12 mouse cellular contexts compared by ENCODE assay signal in genomic region chr10:98959385-98959784, GRCm38 (mm10). TPM values are rescaled to one million over a fixed set of nuclear protein-coding genes. Genes with fewer than 3 reads are reported as not detected.
DNase-seq lines count a peak whose midpoint lies in the region; ATAC-seq lines count a peak whose summit lies in the region.
"Had no signal": no experiment of that assay in that cellular context is flagged by ENCODE, and none has a peak within 500 bp of the region (broad histone marks: within the 10 kb centered on the region; RNA-seq: fewer than 3 reads in every experiment).

No protein-coding gene starts in this region.

- ATAC-seq in forebrain, embryonic 15.5 days (replicated peaks): peak; percentile 84
- ATAC-seq in megakaryocyte progenitor cell, adult 5-6 weeks (replicated peaks; ENCODE audit: poor library complexity): no peak

- H3K27ac ChIP-seq in forebrain, embryonic 15.5 days (replicated peaks): peak overlapping the region; percentile 46; the same call in 1 of the 2 replicates
- H3K27ac ChIP-seq: liver, embryonic 15.5 days had no signal

- H3K36me3 ChIP-seq in forebrain, embryonic 15.5 days: no peaks in the 10 kb centered on the region
- H3K36me3 ChIP-seq: liver, embryonic 15.5 days had no signal

- H3K9me3 ChIP-seq in forebrain, embryonic 15.5 days: no peaks in the 10 kb centered on the region
- H3K9me3 ChIP-seq: liver, embryonic 15.5 days had no signal

- H3K27me3 ChIP-seq in forebrain, embryonic 15.5 days: no peaks in the 10 kb centered on the region
- H3K27me3 ChIP-seq: liver, embryonic 15.5 days had no signal

- no peak overlapping the region for H3K9ac ChIP-seq in forebrain, embryonic 15.5 days (replicated peaks)
- H3K9ac ChIP-seq: liver, embryonic 15.5 days had no signal

- no peak overlapping the region for H3K4me2 ChIP-seq in forebrain, embryonic 15.5 days (replicated peaks)
- H3K4me2 ChIP-seq: liver, embryonic 15.5 days had no signal

- H3K4me1 ChIP-seq in forebrain, embryonic 15.5 days: peaks cover 6% of the 10 kb centered on the region; the same call in 1 of the 2 replicates

- no peak overlapping the region for H3K4me3 ChIP-seq in forebrain, embryonic 15.5 days
- H3K4me3 ChIP-seq: liver, embryonic 15.5 days had no signal

- DNase-seq in left cerebral cortex, adult 11 months (ENCODE audit: low spot score): peak; percentile 75
- no peak for DNase-seq in left cerebral cortex, postnatal 4 days
- DNase-seq in layer of hippocampus, postnatal 14 days (ENCODE audit: low spot score in 2 of 2): peak; percentile 41 to 70
- DNase-seq in right cerebral cortex, postnatal 4 days: peak; percentile 40
- no peak for DNase-seq in adipocyte (ENCODE audit: low spot score)
- DNase-seq in retina, embryonic 14.5 days (ENCODE audit: low spot score): no peak
- DNase-seq: gastrocnemius, postnatal 10 days; heart, postnatal 10 days; kidney, postnatal 10 days had no signal

- 37% methylated on average over 6 of the region's 6 CpGs for WGBS in forebrain, embryonic 15.5 days

- intact Hi-C loops in left cerebral cortex, postnatal 4 days (cut with DNase I): no loop called here

RNA-seq across cellular contexts. Expression of gene Atp2b1, which starts 45.2 kb away (rescaled TPM):
- total RNA-seq in left cerebral cortex, postnatal 4 days (2021): 100 to 1,000 TPM; 448 to 466 TPM
- polyA plus RNA-seq in forebrain, embryonic 15.5 days (2015; fragmentation: Nextera tagmentation; extraction: Ambion mirVana): 169 and 176 TPM in 2 replicates
- total RNA-seq in layer of hippocampus, postnatal 14 days (2021): 1,000 to 10,000 TPM in 1 of 2 experiments, 100 to 1,000 TPM in 1; 996 to 1,053 TPM
- 31.2 and 32.3 TPM in 2 replicates for total RNA-seq in megakaryocyte progenitor cell, adult 5-6 weeks (2015)
- total RNA-seq in megakaryocyte progenitor cell, adult 5-6 weeks (2017): 28.5 and 57.0 TPM in 2 replicates

Comparison
In these comparisons a context has a peak if more than half of its experiments do, and no peak if none do; other contexts are left out.
1. DNase-seq: peak in left cerebral cortex, adult 11 months (single experiment), layer of hippocampus, postnatal 14 days (2 of 2) and right cerebral cortex, postnatal 4 days (single experiment); none in left cerebral cortex, postnatal 4 days (single experiment), adipocyte (single experiment) and retina, embryonic 14.5 days (single experiment).
2. RNA of gene Atp2b1, which starts 45.2 kb away (total RNA-seq): 996 to 1,053 TPM in layer of hippocampus, postnatal 14 days and 448 to 466 TPM in left cerebral cortex, postnatal 4 days; 28.5 to 57.0 TPM in megakaryocyte progenitor cell, adult 5-6 weeks; every median in the first group is over 4 times any median in the second.